In the genomic region with DNA sequence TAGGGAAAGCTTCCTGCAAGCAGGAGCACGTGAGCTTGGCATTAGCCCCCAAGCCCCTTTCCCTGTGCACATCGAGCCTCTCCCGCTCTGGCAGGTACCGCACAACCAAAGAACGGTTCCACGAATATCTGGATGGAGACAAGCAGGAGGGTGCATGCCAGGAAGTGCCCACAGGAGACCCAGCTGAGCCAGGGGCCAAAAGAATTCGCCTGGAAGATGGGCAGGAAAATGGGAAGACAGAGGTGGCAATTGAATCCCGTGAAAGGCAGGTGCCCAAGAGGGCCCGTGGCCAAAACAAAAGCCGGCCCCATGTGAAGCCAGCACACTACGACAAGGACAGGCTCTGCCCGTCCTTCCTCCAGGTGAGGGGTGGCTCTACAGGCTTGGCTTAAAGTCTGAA, we compare ENCODE assay signal across 8 mouse cellular contexts. TPM values are rescaled to one million over a fixed set of nuclear protein-coding genes. Genes with fewer than 3 reads are reported as not detected.
DNase-seq lines count a peak whose midpoint lies in the region; ATAC-seq and TF ChIP-seq lines count a peak whose summit lies in the region.

No protein-coding gene starts in this region.

- no peak for TF ChIP-seq POLR2A in spleen, adult 2 months (IDR thresholded peaks at IDR 0.05; ENCODE audit: low read depth, low read length)

- H3K4me1 ChIP-seq in erythroblast, embryonic 14.5 days (ENCODE audit: control insufficient read depth), result peaks cover 54% of the 10 kb centered on the region
- peaks cover 17% of the 10 kb centered on the region for H3K4me1 ChIP-seq in spleen, adult 2 months (ENCODE audit: control insufficient read depth, insufficient read depth, insufficient read length)
- H3K4me1 ChIP-seq in limb, embryonic 13.5 days, result peaks cover 24% of the 10 kb centered on the region
- H3K4me1 ChIP-seq in stomach, embryonic 16.5 days (ENCODE audit: control insufficient read depth, insufficient read depth, low read length), result peaks cover 21% of the 10 kb centered on the region

- no peaks in the 10 kb centered on the region for H3K27me3 ChIP-seq in erythroblast, embryonic 14.5 days (ENCODE audit: control insufficient read depth)
- H3K27me3 ChIP-seq in spleen, adult 2 months (ENCODE audit: control insufficient read depth, insufficient read depth, low read length), result no peaks in the 10 kb centered on the region
- H3K27me3 ChIP-seq in limb, embryonic 13.5 days, result no peaks in the 10 kb centered on the region
- H3K27me3 ChIP-seq in stomach, embryonic 16.5 days (ENCODE audit: control insufficient read depth, insufficient read depth, low read length), result no peaks in the 10 kb centered on the region

- peak overlapping the region; percentile 98; the same call in 1 of the 2 replicates for H3K27ac ChIP-seq in spleen, adult 2 months (ENCODE audit: insufficient read depth, low read length)
- 0 out of 2 replicates have a peak overlapping the region, but pooled peaks have one; percentile 33 for H3K27ac ChIP-seq in limb, embryonic 13.5 days
- peak overlapping the region; percentile 97 for H3K27ac ChIP-seq in stomach, embryonic 16.5 days (ENCODE audit: low read length)

- peaks cover 12% of the 10 kb centered on the region for H3K9me3 ChIP-seq in erythroblast, embryonic 14.5 days (ENCODE audit: control insufficient read depth, low read length)
- H3K9me3 ChIP-seq in limb, embryonic 13.5 days, result no peaks in the 10 kb centered on the region
- no peaks in the 10 kb centered on the region for H3K9me3 ChIP-seq in stomach, embryonic 16.5 days (replicated peaks; ENCODE audit: control insufficient read depth, low read length)

- TF ChIP-seq CTCF in spleen, adult 2 months (IDR thresholded peaks at IDR 0.05; ENCODE audit: extremely low read depth, insufficient read depth, insufficient read length, insufficient replicate concordance), result no peak

- peak in 1 of 2 experiments; percentile 19 for DNase-seq in spleen, adult 2 months (ENCODE audit: low read depth in 1 of 2, low spot score in 2 of 2)
- DNase-seq in spleen, adult 18-20 months, result no peak
- DNase-seq in frontal cortex, adult 2 months (ENCODE audit: extremely low spot score in 1 of 2, low spot score in 1 of 2), result no peak
- DNase-seq in c-Kit-positive CD71-positive TER-119-positive erythroid progenitor cells, embryonic 14.5 days (ENCODE audit: low spot score), result no peak

- ATAC-seq in erythroblast, adult 5-6 weeks (replicated peaks; ENCODE audit: low FRiP score, poor library complexity, severe bottlenecking), result no peak
- ATAC-seq in limb, embryonic 13.5 days (ENCODE audit: low FRiP score, low read depth), result no peak
- ATAC-seq in stomach, embryonic 16.5 days (ENCODE audit: insufficient read depth, low FRiP score), result no peak

- peak overlapping the region; percentile 100 for H3K4me3 ChIP-seq in erythroblast, embryonic 14.5 days (replicated peaks)
- peak overlapping the region; percentile 85 for H3K4me3 ChIP-seq in spleen, adult 2 months (ENCODE audit: extremely low read depth, insufficient read depth, insufficient read length)
- peak overlapping the region; percentile 71 for H3K4me3 ChIP-seq in limb, embryonic 13.5 days
- peak overlapping the region; percentile 69 for H3K4me3 ChIP-seq in stomach, embryonic 16.5 days (replicated peaks; ENCODE audit: low read length)

- H3K9ac ChIP-seq in limb, embryonic 13.5 days, result peak overlapping the region; percentile 76
- peak overlapping the region; percentile 93 for H3K9ac ChIP-seq in stomach, embryonic 16.5 days (ENCODE audit: low read length)

- H3K36me3 ChIP-seq in erythroblast, embryonic 14.5 days (ENCODE audit: control insufficient read depth), result peaks cover 46% of the 10 kb centered on the region
- H3K36me3 ChIP-seq in spleen, adult 2 months (ENCODE audit: control insufficient read depth, insufficient read depth, low read length), result peaks cover 29% of the 10 kb centered on the region
- peaks cover 41% of the 10 kb centered on the region for H3K36me3 ChIP-seq in limb, embryonic 13.5 days
- peaks cover 26% of the 10 kb centered on the region for H3K36me3 ChIP-seq in stomach, embryonic 16.5 days (ENCODE audit: control insufficient read depth, insufficient read depth, low read length)

- peak overlapping the region; percentile 81 for H3K4me2 ChIP-seq in limb, embryonic 13.5 days (replicated peaks)
- peak overlapping the region; percentile 96 for H3K4me2 ChIP-seq in stomach, embryonic 16.5 days (ENCODE audit: low read depth, low read length)

- 50% methylated on average over 12 of the region's 12 CpGs for WGBS in spleen, adult 2 months
- 54% methylated on average over 12 of the region's 12 CpGs for WGBS in limb, embryonic 13.5 days
- WGBS in stomach, embryonic 16.5 days, result 55% methylated on average over 12 of the region's 12 CpGs

RNA-seq across cellular contexts. Expression of gene Dus3l, which starts 0.9 kb away (rescaled TPM):
- 2.7 and 3.2 TPM in 2 replicates for polyA plus RNA-seq in erythroblast, embryonic 14.5 days (2012)
- 0.84 and 5.6 TPM in 2 replicates for total RNA-seq in erythroblast, adult 5-6 weeks (2015; ENCODE audit: low replicate concordance)
- 5.4 and 5.9 TPM in 2 replicates for total RNA-seq in erythroblast, adult 5-6 weeks (2017; ENCODE audit: low replicate concordance)
- 98.4 and 128 TPM in 2 replicates for polyA plus RNA-seq in spleen, adult 2 months (2012; rRNA removed)
- polyA plus RNA-seq in limb, embryonic 13.5 days (2015; fragmentation: Nextera tagmentation; extraction: Ambion mirVana), result 47.7 and 50.5 TPM in 2 replicates
- polyA plus RNA-seq in stomach, embryonic 16.5 days (2015; fragmentation: Nextera tagmentation; extraction: Ambion mirVana), result 40.5 and 41.9 TPM in 2 replicates
- polyA plus RNA-seq in frontal cortex, adult 2 months (2012; rRNA removed), result 145 and 149 TPM in 2 replicates

RNA-seq across cellular contexts. Expression of gene Prr22, which starts 4.6 kb away (rescaled TPM):
- 0.66 and 0.78 TPM in 2 replicates for polyA plus RNA-seq in erythroblast, embryonic 14.5 days (2012)
- not detected in 2 replicates for total RNA-seq in erythroblast, adult 5-6 weeks (2015; ENCODE audit: low replicate concordance)
- total RNA-seq in erythroblast, adult 5-6 weeks (2017; ENCODE audit: low replicate concordance), result not detected in 2 replicates
- 3.3 and 4.7 TPM in 2 replicates for polyA plus RNA-seq in spleen, adult 2 months (2012; rRNA removed)
- 1.4 and 1.5 TPM in 2 replicates for polyA plus RNA-seq in limb, embryonic 13.5 days (2015; fragmentation: Nextera tagmentation; extraction: Ambion mirVana)
- polyA plus RNA-seq in stomach, embryonic 16.5 days (2015; fragmentation: Nextera tagmentation; extraction: Ambion mirVana), result 1.0 and 1.1 TPM in 2 replicates
- polyA plus RNA-seq in frontal cortex, adult 2 months (2012; rRNA removed), result 3.5 and 4.2 TPM in 2 replicates

RNA-seq across cellular contexts. Expression of gene Nrtn, which starts 8.1 kb away (rescaled TPM):
- polyA plus RNA-seq in erythroblast, embryonic 14.5 days (2012), result 1.4 and 2.2 TPM in 2 replicates
- total RNA-seq in erythroblast, adult 5-6 weeks (2015; ENCODE audit: low replicate concordance), result not detected in 2 replicates
- 0.51 TPM in 1 of 2 replicates, not detected in the other for total RNA-seq in erythroblast, adult 5-6 weeks (2017; ENCODE audit: low replicate concordance)
- 1.3 and 2.4 TPM in 2 replicates for polyA plus RNA-seq in spleen, adult 2 months (2012; rRNA removed)
- 14.1 TPM in 2 replicates for polyA plus RNA-seq in limb, embryonic 13.5 days (2015; fragmentation: Nextera tagmentation; extraction: Ambion mirVana)
- polyA plus RNA-seq in stomach, embryonic 16.5 days (2015; fragmentation: Nextera tagmentation; extraction: Ambion mirVana), result 4.5 and 6.2 TPM in 2 replicates
- polyA plus RNA-seq in frontal cortex, adult 2 months (2012; rRNA removed), result 5.9 and 7.4 TPM in 2 replicates

RNA-seq across cellular contexts. Expression of gene Vmac, which starts 47.6 kb away (rescaled TPM):
- polyA plus RNA-seq in erythroblast, embryonic 14.5 days (2012), result 0.22 and 0.55 TPM in 2 replicates
- 0.38 and 1.0 TPM in 2 replicates for total RNA-seq in erythroblast, adult 5-6 weeks (2015; ENCODE audit: low replicate concordance)
- 1.4 and 8.3 TPM in 2 replicates for total RNA-seq in erythroblast, adult 5-6 weeks (2017; ENCODE audit: low replicate concordance)
- polyA plus RNA-seq in spleen, adult 2 months (2012; rRNA removed), result 20.3 and 33.9 TPM in 2 replicates
- 20.2 and 21.3 TPM in 2 replicates for polyA plus RNA-seq in limb, embryonic 13.5 days (2015; fragmentation: Nextera tagmentation; extraction: Ambion mirVana)
- polyA plus RNA-seq in stomach, embryonic 16.5 days (2015; fragmentation: Nextera tagmentation; extraction: Ambion mirVana), result 19.6 and 20.2 TPM in 2 replicates
- polyA plus RNA-seq in frontal cortex, adult 2 months (2012; rRNA removed), result 18.7 and 22.4 TPM in 2 replicates

RNA-seq across cellular contexts. Expression of gene Ndufa11, which starts 47.9 kb away (rescaled TPM):
- polyA plus RNA-seq in erythroblast, embryonic 14.5 days (2012), result 70.5 and 83.1 TPM in 2 replicates
- total RNA-seq in erythroblast, adult 5-6 weeks (2015; ENCODE audit: low replicate concordance), result 17.7 and 29.7 TPM in 2 replicates
- 21.3 and 29.1 TPM in 2 replicates for total RNA-seq in erythroblast, adult 5-6 weeks (2017; ENCODE audit: low replicate concordance)
- polyA plus RNA-seq in spleen, adult 2 months (2012; rRNA removed), result 181 and 252 TPM in 2 replicates
- 431 and 434 TPM in 2 replicates for polyA plus RNA-seq in limb, embryonic 13.5 days (2015; fragmentation: Nextera tagmentation; extraction: Ambion mirVana)
- polyA plus RNA-seq in stomach, embryonic 16.5 days (2015; fragmentation: Nextera tagmentation; extraction: Ambion mirVana), result 426 and 434 TPM in 2 replicates
- 336 and 372 TPM in 2 replicates for polyA plus RNA-seq in frontal cortex, adult 2 months (2012; rRNA removed)

Comparison
In these comparisons a context has a peak if more than half of its experiments do, and no peak if none do; other contexts are left out.
1. H3K27ac ChIP-seq: peak in every context shown above with its lines; median percentile 98 in spleen, adult 2 months; 97 in stomach, embryonic 16.5 days; 33 in limb, embryonic 13.5 days.